Mouse (Mus musculus) CH12.LX (cell line): Measurements from ENCODE around the gene Ces4a. TPM values are rescaled to one million over a fixed set of nuclear protein-coding genes. Genes with fewer than 3 reads are reported as not detected.

Source experiments
- DNase-seq: peaks from one replicate; pipeline ENCODE4 v3.0.0-alpha.2; 2013; ENCODE audit errors: extremely low read depth
- H3K27ac ChIP-seq: 2 replicates; pipeline ENCODE4 v1.5.1; 2012; ENCODE audit warnings: low read depth, mild to moderate bottlenecking, control low read depth, moderate library complexity; ENCODE audit not compliant: insufficient read depth
- H3K27me3 ChIP-seq: replicated peaks from 2 replicates; pipeline ENCODE3; 2012; ENCODE audit warnings: inconsistent platforms
- H3K36me3 ChIP-seq, 2 experiments: replicated peaks in 1 of 2; 2 replicates each; pipeline versions ENCODE3 to v1.6.1; 2012; ENCODE audit warnings: inconsistent platforms in 1 of 2, low read length in 1 of 2, mild to moderate bottlenecking in 1 of 2, mixed read lengths in 1 of 2, moderate library complexity in 1 of 2; ENCODE audit not compliant: control insufficient read depth in 1 of 2, insufficient read depth in 1 of 2
- H3K4me1 ChIP-seq, 2 experiments: 2 replicates each; pipeline ENCODE4 v1.6.1; 2012; ENCODE audit warnings: inconsistent platforms in 1 of 2, moderate library complexity in 1 of 2; ENCODE audit not compliant: insufficient read depth in 2 of 2, control insufficient read depth in 1 of 2
- H3K4me2 ChIP-seq: 2 replicates; pipeline ENCODE4 v1.6.1; 2012; ENCODE audit warnings: low read depth, mild to moderate bottlenecking, control low read depth; ENCODE audit not compliant: poor library complexity, insufficient read depth, severe bottlenecking
- H3K4me3 ChIP-seq, 3 experiments: fragments of 150-350 bp in 1 of 3; sonication (generic) in 1 of 3; replicated peaks in 1 of 3; 2 replicates each; pipeline versions ENCODE3 to v1.5.1; 2011 to 2012; ENCODE audit warnings: low read depth in 2 of 3, low read length in 2 of 3, mild to moderate bottlenecking in 2 of 3, moderate library complexity in 2 of 3, control low read depth in 1 of 3, improper control_type of control experiment in 1 of 3, inconsistent platforms in 1 of 3, mixed read lengths in 1 of 3; ENCODE audit not compliant: poor library complexity in 1 of 3
- H3K79me2 ChIP-seq: replicated peaks from 2 replicates; pipeline ENCODE4 v1.6.1; 2012; ENCODE audit warnings: mild to moderate bottlenecking, moderate library complexity; ENCODE audit not compliant: control insufficient read depth, poor library complexity, insufficient read depth, severe bottlenecking; ENCODE audit errors: extremely low read depth
- H3K9ac ChIP-seq: 2 replicates; pipeline ENCODE4 v1.6.1; 2012; ENCODE audit warnings: low read depth, mild to moderate bottlenecking, control low read depth, moderate library complexity; ENCODE audit not compliant: insufficient read depth
- H3K9me3 ChIP-seq: replicated peaks from 2 replicates; pipeline ENCODE3; 2012; ENCODE audit warnings: low read length, inconsistent platforms, mixed read lengths
- BHLHE40 ChIP-seq: IDR thresholded peaks from 2 replicates; pipeline ENCODE4 v1.6.1; 2011; ENCODE audit warnings: mild to moderate bottlenecking, low read depth, low read length, improper control_type of control experiment
- CHD1 ChIP-seq: IDR thresholded peaks from 2 replicates; pipeline ENCODE4 v1.6.1; 2012; ENCODE audit warnings: low read depth, low read length, improper control_type of control experiment, inconsistent platforms
- CHD2 ChIP-seq: IDR thresholded peaks from 2 replicates; pipeline ENCODE4 v1.6.1; 2011; ENCODE audit warnings: low read length, improper control_type of control experiment
- ELF1 ChIP-seq: IDR thresholded peaks from 2 replicates; pipeline ENCODE4 v1.6.1; 2014; ENCODE audit warnings: low read depth, mild to moderate bottlenecking, inconsistent platforms, low read length, improper control_type of control experiment
- EP300 ChIP-seq: IDR thresholded peaks from 2 replicates; pipeline ENCODE4 v1.6.1; 2011; ENCODE audit warnings: low read length, improper control_type of control experiment
- IRF4 ChIP-seq: IDR thresholded peaks from 2 replicates; pipeline ENCODE4 v1.6.1; 2014; ENCODE audit warnings: low read depth, mild to moderate bottlenecking, inconsistent platforms, low read length, improper control_type of control experiment
- JUN ChIP-seq: IDR thresholded peaks from 2 replicates; pipeline ENCODE4 v1.6.1; 2011; ENCODE audit warnings: low read depth, mild to moderate bottlenecking, low read length, improper control_type of control experiment, moderate library complexity; ENCODE audit not compliant: insufficient read depth
- MAFK ChIP-seq: IDR thresholded peaks from 2 replicates; pipeline ENCODE4 v1.6.1; 2011; ENCODE audit warnings: low read length, improper control_type of control experiment; ENCODE audit not compliant: insufficient replicate concordance
- MAZ ChIP-seq: IDR thresholded peaks from 2 replicates; pipeline ENCODE4 v1.6.1; 2012; ENCODE audit warnings: low read depth, mild to moderate bottlenecking, inconsistent platforms, low read length, improper control_type of control experiment, moderate library complexity
- MXI1 ChIP-seq: IDR thresholded peaks from 2 replicates; pipeline ENCODE4 v1.6.1; 2011; ENCODE audit warnings: mild to moderate bottlenecking, low read depth, low read length, improper control_type of control experiment
- MYC ChIP-seq: IDR thresholded peaks from 2 replicates; pipeline ENCODE4 v1.6.1; 2011; ENCODE audit warnings: low read depth, mild to moderate bottlenecking, improper control_type of control experiment, low read length
- NRF1 ChIP-seq: IDR thresholded peaks from 2 replicates; pipeline ENCODE4 v1.6.1; 2014; ENCODE audit warnings: low read depth, mild to moderate bottlenecking, inconsistent platforms, low read length, improper control_type of control experiment, moderate library complexity
- PAX5 ChIP-seq: IDR thresholded peaks from 2 replicates; pipeline ENCODE4 v1.6.1; 2012; ENCODE audit warnings: low read length, inconsistent platforms, mixed read lengths
- RCOR1 ChIP-seq: conservative IDR thresholded peaks from 2 replicates; pipeline ENCODE4 v1.6.1; 2012; ENCODE audit warnings: low read depth, mild to moderate bottlenecking, inconsistent platforms, low read length, improper control_type of control experiment
- SMC3 ChIP-seq: IDR thresholded peaks from 2 replicates; pipeline ENCODE4 v1.6.1; 2011; ENCODE audit warnings: low read depth, low read length, improper control_type of control experiment
- TCF12 ChIP-seq: IDR thresholded peaks from 2 replicates; pipeline ENCODE4 v1.6.1; 2014; ENCODE audit warnings: low read depth, mild to moderate bottlenecking, inconsistent platforms, low read length, improper control_type of control experiment
- USF1 ChIP-seq: IDR thresholded peaks from 2 replicates; pipeline ENCODE4 v1.6.1; 2014; ENCODE audit warnings: low read depth, mild to moderate bottlenecking, inconsistent platforms, low read length, improper control_type of control experiment
- ZKSCAN1 ChIP-seq: IDR thresholded peaks from 2 replicates; pipeline ENCODE4 v1.6.1; 2012; ENCODE audit warnings: low read depth, inconsistent platforms, low read length, improper control_type of control experiment, borderline replicate concordance
- ZMIZ1 ChIP-seq: IDR thresholded peaks from 2 replicates; pipeline ENCODE4 v1.6.1; 2012; ENCODE audit warnings: low read depth, mild to moderate bottlenecking, inconsistent platforms, low read length, improper control_type of control experiment
- dilution Hi-C: fragments of 300-500 bp; cut with MboI; formaldehyde crosslinking; loops from 2 replicates; pipeline ENCODE4 v1.14.3; 2020; ENCODE audit warnings: low sequenced_read_pairs; ENCODE audit not compliant: extremely low pct_unique_long_range_greater_than_20kb, extremely low pct_ligation_motif_present
- in situ Hi-C: fragments of 300-500 bp; cut with MboI; formaldehyde crosslinking; loops from 3 replicates; pipeline ENCODE4 v1.14.3; 2019; ENCODE audit warnings: low sequenced_read_pairs, low pct_ligation_motif_present, low pct_unique_long_range_greater_than_20kb, mixed read lengths
- polyA plus RNA-seq: library from polyadenylated mRNA; unstranded; fragments of >175 nt; gene quantifications from 2 replicates; pipeline ENCODE4 v1.2.1, GENCODE M21; 2012; ENCODE audit warnings: low read depth; ENCODE audit not compliant: insufficient read length
- total RNA-seq, 2 experiments: library from RNA; depleted of rRNA; stranded (reverse); fragments of 300-350 nt in 1 of 2; fragments of >200 nt in 1 of 2; gene quantifications; 2 replicates each; pipeline ENCODE4 v1.2.3; 2012 to 2014

Ces4a gene
- total and polyA plus RNA-seq, 3 experiments, result not detected

GRCm38 (mm10) chr8:105154316-105154715 lies 22.7 kb downstream of the Ces4a start:
- Histone ChIP-seq H3K4me3 (no peak overlapping the region), H3K36me3 (no peaks in the 10 kb centered on the region), H3K27ac (no peak overlapping the region), H3K27me3 (no peaks in the 10 kb centered on the region), H3K9ac (no peak overlapping the region), H3K4me2 (no peak overlapping the region), H3K9me3 (no peaks in the 10 kb centered on the region), H3K4me1 (peaks cover 0 to 22% of the 10 kb centered on the region in 2 experiments; a peak in 3 of 4 replicates), H3K79me2 (no peaks in the 10 kb centered on the region)
- in situ Hi-C loops, result no loop called here
- TF ChIP-seq JUN, result no peak
- no peak for TF ChIP-seq MAFK
- no peak for TF ChIP-seq PAX5
- TF ChIP-seq EP300, result no peak
- TF ChIP-seq TCF12, result no peak
- TF ChIP-seq ZKSCAN1, result no peak
- TF ChIP-seq CHD1, result no peak
- no peak for TF ChIP-seq CHD2
- TF ChIP-seq USF1, result no peak
- TF ChIP-seq MXI1, result no peak
- TF ChIP-seq IRF4, result no peak
- no peak for TF ChIP-seq MYC
- TF ChIP-seq MAZ, result no peak
- no peak for TF ChIP-seq NRF1
- no peak for TF ChIP-seq BHLHE40
- TF ChIP-seq ELF1, result no peak
- TF ChIP-seq RCOR1, result no peak
- TF ChIP-seq ZMIZ1, result no peak
- DNase-seq, result no peak
- dilution Hi-C loops, result no loop called here

- in situ Hi-C loops, result loop anchor here (5.0 kb wide), 1 partner anchor 33 kb away; no protein-coding TSS in a partner anchor
- no peaks in the 10 kb centered on the region for H3K9me3 ChIP-seq
- peaks cover 0 to 17% of the 10 kb centered on the region in 2 experiments; a peak in 3 of 4 replicates for H3K4me1 ChIP-seq
- no peak overlapping the region for H3K27ac ChIP-seq
- no peak overlapping the region for H3K4me2 ChIP-seq
- H3K4me3 ChIP-seq, result no peak overlapping the region
- H3K79me2 ChIP-seq, result no peaks in the 10 kb centered on the region
- no peaks in the 10 kb centered on the region for H3K36me3 ChIP-seq
- no peak overlapping the region for H3K9ac ChIP-seq
- no peaks in the 10 kb centered on the region for H3K27me3 ChIP-seq
- TF ChIP-seq SMC3 (no peak), MYC (no peak)
- DNase-seq, result no peak
- dilution Hi-C loops, result no loop called here
These were observed 23.6 kb downstream of the Ces4a start for GRCm38 (mm10) chr8:105155091-105155745.
